Mouse (Mus musculus) CH12.LX (cell line): Measurements from ENCODE around the gene Tvp23b. TPM values are rescaled to one million over a fixed set of nuclear protein-coding genes. Genes with fewer than 3 reads are reported as not detected.

Experiments
- DNase-seq: peaks from one replicate; pipeline ENCODE4 v3.0.0-alpha.2; 2013; ENCODE audit errors: extremely low read depth
- H3K27ac ChIP-seq: 2 replicates; pipeline ENCODE4 v1.5.1; 2012; ENCODE audit warnings: low read depth, mild to moderate bottlenecking, control low read depth, moderate library complexity; ENCODE audit not compliant: insufficient read depth
- H3K27me3 ChIP-seq: replicated peaks from 2 replicates; pipeline ENCODE3; 2012; ENCODE audit warnings: inconsistent platforms
- H3K36me3 ChIP-seq, 2 experiments: replicated peaks in 1 of 2; 2 replicates each; pipeline versions ENCODE3 to v1.6.1; 2012; ENCODE audit warnings: inconsistent platforms in 1 of 2, low read length in 1 of 2, mild to moderate bottlenecking in 1 of 2, mixed read lengths in 1 of 2, moderate library complexity in 1 of 2; ENCODE audit not compliant: control insufficient read depth in 1 of 2, insufficient read depth in 1 of 2
- H3K4me1 ChIP-seq, 2 experiments: 2 replicates each; pipeline ENCODE4 v1.6.1; 2012; ENCODE audit warnings: inconsistent platforms in 1 of 2, moderate library complexity in 1 of 2; ENCODE audit not compliant: insufficient read depth in 2 of 2, control insufficient read depth in 1 of 2
- H3K4me2 ChIP-seq: 2 replicates; pipeline ENCODE4 v1.6.1; 2012; ENCODE audit warnings: low read depth, mild to moderate bottlenecking, control low read depth; ENCODE audit not compliant: poor library complexity, insufficient read depth, severe bottlenecking
- H3K4me3 ChIP-seq, 3 experiments: fragments of 150-350 bp in 1 of 3; sonication (generic) in 1 of 3; replicated peaks in 1 of 3; 2 replicates each; pipeline versions ENCODE3 to v1.5.1; 2011 to 2012; ENCODE audit warnings: low read depth in 2 of 3, low read length in 2 of 3, mild to moderate bottlenecking in 2 of 3, moderate library complexity in 2 of 3, control low read depth in 1 of 3, improper control_type of control experiment in 1 of 3, inconsistent platforms in 1 of 3, mixed read lengths in 1 of 3; ENCODE audit not compliant: poor library complexity in 1 of 3
- H3K79me2 ChIP-seq: replicated peaks from 2 replicates; pipeline ENCODE4 v1.6.1; 2012; ENCODE audit warnings: mild to moderate bottlenecking, moderate library complexity; ENCODE audit not compliant: control insufficient read depth, poor library complexity, insufficient read depth, severe bottlenecking; ENCODE audit errors: extremely low read depth
- H3K9ac ChIP-seq: 2 replicates; pipeline ENCODE4 v1.6.1; 2012; ENCODE audit warnings: low read depth, mild to moderate bottlenecking, control low read depth, moderate library complexity; ENCODE audit not compliant: insufficient read depth
- H3K9me3 ChIP-seq: replicated peaks from 2 replicates; pipeline ENCODE3; 2012; ENCODE audit warnings: low read length, inconsistent platforms, mixed read lengths
- BHLHE40 ChIP-seq: IDR thresholded peaks from 2 replicates; pipeline ENCODE4 v1.6.1; 2011; ENCODE audit warnings: mild to moderate bottlenecking, low read depth, low read length, improper control_type of control experiment
- CHD1 ChIP-seq: IDR thresholded peaks from 2 replicates; pipeline ENCODE4 v1.6.1; 2012; ENCODE audit warnings: low read depth, low read length, improper control_type of control experiment, inconsistent platforms
- CTCF ChIP-seq, 2 experiments: IDR thresholded peaks in 1 of 2; conservative IDR thresholded peaks in 1 of 2; 2 replicates each; pipeline ENCODE4 v1.5.1; 2011 to 2012; ENCODE audit warnings: low read depth in 2 of 2, low read length in 2 of 2, improper control_type of control experiment in 1 of 2, inconsistent platforms in 1 of 2, mild to moderate bottlenecking in 1 of 2, moderate library complexity in 1 of 2
- E2F4 ChIP-seq: IDR thresholded peaks from 2 replicates; pipeline ENCODE4 v1.6.1; 2011; ENCODE audit warnings: low read depth, low read length, improper control_type of control experiment; ENCODE audit not compliant: insufficient replicate concordance
- ELF1 ChIP-seq: IDR thresholded peaks from 2 replicates; pipeline ENCODE4 v1.6.1; 2014; ENCODE audit warnings: low read depth, mild to moderate bottlenecking, inconsistent platforms, low read length, improper control_type of control experiment
- EP300 ChIP-seq: IDR thresholded peaks from 2 replicates; pipeline ENCODE4 v1.6.1; 2011; ENCODE audit warnings: low read length, improper control_type of control experiment
- ETS1 ChIP-seq: conservative IDR thresholded peaks from 2 replicates; pipeline ENCODE4 v1.6.1; 2012; ENCODE audit warnings: low read depth, mild to moderate bottlenecking, inconsistent platforms, low read length, improper control_type of control experiment, moderate library complexity
- GABPA ChIP-seq: IDR thresholded peaks from 2 replicates; pipeline ENCODE4 v1.6.1; 2012; ENCODE audit warnings: low read depth, low read length, improper control_type of control experiment, inconsistent platforms; ENCODE audit not compliant: insufficient replicate concordance
- JUN ChIP-seq: IDR thresholded peaks from 2 replicates; pipeline ENCODE4 v1.6.1; 2011; ENCODE audit warnings: low read depth, mild to moderate bottlenecking, low read length, improper control_type of control experiment, moderate library complexity; ENCODE audit not compliant: insufficient read depth
- KAT2A ChIP-seq: IDR thresholded peaks from 2 replicates; pipeline ENCODE4 v1.6.1; 2012; ENCODE audit warnings: low read length, improper control_type of control experiment, inconsistent platforms; ENCODE audit not compliant: insufficient replicate concordance
- MAFK ChIP-seq: IDR thresholded peaks from 2 replicates; pipeline ENCODE4 v1.6.1; 2011; ENCODE audit warnings: low read length, improper control_type of control experiment; ENCODE audit not compliant: insufficient replicate concordance
- MAX ChIP-seq: IDR thresholded peaks from 2 replicates; pipeline ENCODE4 v1.6.1; 2011; ENCODE audit warnings: low read length, improper control_type of control experiment
- MEF2A ChIP-seq: IDR thresholded peaks from 2 replicates; pipeline ENCODE4 v1.6.1; 2014; ENCODE audit warnings: low read depth, mild to moderate bottlenecking, inconsistent platforms, low read length, improper control_type of control experiment, borderline replicate concordance
- MXI1 ChIP-seq: IDR thresholded peaks from 2 replicates; pipeline ENCODE4 v1.6.1; 2011; ENCODE audit warnings: mild to moderate bottlenecking, low read depth, low read length, improper control_type of control experiment
- MYC ChIP-seq: IDR thresholded peaks from 2 replicates; pipeline ENCODE4 v1.6.1; 2011; ENCODE audit warnings: low read depth, mild to moderate bottlenecking, improper control_type of control experiment, low read length
- POLR2AphosphoS2 ChIP-seq: IDR thresholded peaks from 2 replicates; pipeline ENCODE4 v1.6.1; 2011; ENCODE audit warnings: low read depth, low read length, improper control_type of control experiment
- RAD21 ChIP-seq: IDR thresholded peaks from 2 replicates; pipeline ENCODE4 v1.6.1; 2011; ENCODE audit warnings: low read depth, mild to moderate bottlenecking, low read length, improper control_type of control experiment, moderate library complexity
- RCOR1 ChIP-seq: conservative IDR thresholded peaks from 2 replicates; pipeline ENCODE4 v1.6.1; 2012; ENCODE audit warnings: low read depth, mild to moderate bottlenecking, inconsistent platforms, low read length, improper control_type of control experiment
- SMC3 ChIP-seq: IDR thresholded peaks from 2 replicates; pipeline ENCODE4 v1.6.1; 2011; ENCODE audit warnings: low read depth, low read length, improper control_type of control experiment
- TBP ChIP-seq: conservative IDR thresholded peaks from 2 replicates; pipeline ENCODE4 v1.6.1; 2011; ENCODE audit warnings: low read depth, low read length, improper control_type of control experiment
- TCF12 ChIP-seq: IDR thresholded peaks from 2 replicates; pipeline ENCODE4 v1.6.1; 2014; ENCODE audit warnings: low read depth, mild to moderate bottlenecking, inconsistent platforms, low read length, improper control_type of control experiment
- ZC3H11A ChIP-seq: IDR thresholded peaks from 2 replicates; pipeline ENCODE4 v1.6.1; 2012; ENCODE audit warnings: low read depth, mild to moderate bottlenecking, inconsistent platforms, low read length, improper control_type of control experiment
- ZKSCAN1 ChIP-seq: IDR thresholded peaks from 2 replicates; pipeline ENCODE4 v1.6.1; 2012; ENCODE audit warnings: low read depth, inconsistent platforms, low read length, improper control_type of control experiment, borderline replicate concordance
- ZMIZ1 ChIP-seq: IDR thresholded peaks from 2 replicates; pipeline ENCODE4 v1.6.1; 2012; ENCODE audit warnings: low read depth, mild to moderate bottlenecking, inconsistent platforms, low read length, improper control_type of control experiment
- ZNF384 ChIP-seq: IDR thresholded peaks from 2 replicates; pipeline ENCODE4 v1.6.1; 2012; ENCODE audit warnings: low read depth, low read length, improper control_type of control experiment, inconsistent platforms
- dilution Hi-C: fragments of 300-500 bp; cut with MboI; formaldehyde crosslinking; loops from 2 replicates; pipeline ENCODE4 v1.14.3; 2020; ENCODE audit warnings: low sequenced_read_pairs; ENCODE audit not compliant: extremely low pct_unique_long_range_greater_than_20kb, extremely low pct_ligation_motif_present
- in situ Hi-C: fragments of 300-500 bp; cut with MboI; formaldehyde crosslinking; loops from 3 replicates; pipeline ENCODE4 v1.14.3; 2019; ENCODE audit warnings: low sequenced_read_pairs, low pct_ligation_motif_present, low pct_unique_long_range_greater_than_20kb, mixed read lengths
- polyA plus RNA-seq: library from polyadenylated mRNA; unstranded; fragments of >175 nt; gene quantifications from 2 replicates; pipeline ENCODE4 v1.2.1, GENCODE M21; 2012; ENCODE audit warnings: low read depth; ENCODE audit not compliant: insufficient read length
- total RNA-seq, 2 experiments: library from RNA; depleted of rRNA; stranded (reverse); fragments of 300-350 nt in 1 of 2; fragments of >200 nt in 1 of 2; gene quantifications; 2 replicates each; pipeline ENCODE4 v1.2.3; 2012 to 2014

The Tvp23b gene
- total and polyA plus RNA-seq, 3 experiments: 40.9 to 68.7 (median 62.2) TPM

DNA sequence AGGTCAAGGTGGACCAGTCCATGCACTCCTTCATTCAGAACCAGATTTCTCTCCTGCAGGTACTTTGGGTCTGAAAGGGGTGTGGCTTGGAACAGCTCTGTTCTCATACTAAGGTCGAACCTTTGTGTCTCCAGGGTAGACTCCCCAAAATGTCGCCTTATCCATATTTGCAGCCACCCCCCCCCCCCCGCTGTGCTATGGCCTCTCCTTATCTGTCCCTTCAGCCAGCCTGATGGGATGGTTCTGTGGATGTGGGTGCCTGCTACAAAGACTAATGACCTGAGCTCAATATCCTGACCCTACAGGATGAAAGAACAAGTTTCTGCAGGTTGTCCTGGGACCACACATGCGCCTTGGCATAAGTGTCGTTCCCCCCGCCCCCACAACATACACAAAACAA lies 25.9 kb upstream of the Tvp23b start:
- no peak overlapping the region for H3K27ac ChIP-seq
- DNase-seq: no peak
- H3K4me1 ChIP-seq: peaks cover 0 to 4% of the 10 kb centered on the region in 2 experiments; a peak in 1 of 4 replicates
- no peak overlapping the region for H3K4me3 ChIP-seq
- no peak for TF ChIP-seq E2F4
- TF ChIP-seq ELF1: no peak
- no peak for TF ChIP-seq JUN
- no peak for TF ChIP-seq ZKSCAN1
- TF ChIP-seq CTCF (conservative IDR thresholded peaks at IDR 0.05 in 1 of 2, IDR thresholded peaks at IDR 0.05 in 1 of 2; ENCODE audit: low read depth in 2 of 2, low read length in 2 of 2): no peak
- no peak for TF ChIP-seq ZC3H11A
- no peak for TF ChIP-seq TBP
- TF ChIP-seq SMC3: no peak
- no peak for TF ChIP-seq RAD21
- TF ChIP-seq GABPA: no peak
- no peak for TF ChIP-seq CHD1
- TF ChIP-seq ZMIZ1: no peak
- in situ Hi-C loops: no loop called here
- H3K9ac ChIP-seq: no peak overlapping the region
- no peaks in the 10 kb centered on the region for H3K9me3 ChIP-seq
- H3K79me2 ChIP-seq: no peaks in the 10 kb centered on the region
- dilution Hi-C loops: no loop called here
- H3K4me2 ChIP-seq: no peak overlapping the region
- no peaks in the 10 kb centered on the region for H3K27me3 ChIP-seq
- H3K36me3 ChIP-seq: no peaks in the 10 kb centered on the region

DNA sequence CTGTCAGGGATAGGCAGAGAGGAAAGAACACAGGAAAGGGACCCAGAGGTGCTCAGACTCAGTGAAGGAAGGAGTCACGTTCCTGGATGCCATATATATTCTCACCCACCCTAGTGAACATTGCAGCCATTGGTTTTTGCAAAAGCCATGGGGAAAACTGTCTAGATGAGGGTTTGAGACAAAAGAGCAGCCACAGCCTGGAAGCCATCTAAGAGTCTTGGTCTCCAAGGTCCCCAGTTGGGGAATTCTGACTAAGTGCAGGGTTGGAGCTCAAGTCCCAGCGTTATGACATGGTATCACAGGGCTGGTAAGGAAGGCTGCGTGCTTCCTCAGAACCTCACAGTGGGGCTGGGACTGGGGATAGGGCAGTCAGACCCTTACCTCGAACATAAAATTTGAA lies 13.7 kb upstream of the Tvp23b start:
- Histone ChIP-seq H3K79me2 (no peaks in the 10 kb centered on the region), H3K4me2 (no peak overlapping the region), H3K27ac (no peak overlapping the region), H3K27me3 (no peaks in the 10 kb centered on the region), H3K9me3 (no peaks in the 10 kb centered on the region), H3K9ac (no peak overlapping the region), H3K36me3 (no peaks in the 10 kb centered on the region), H3K4me3 (no peak overlapping the region), H3K4me1 (0 out of 4 replicates have a peak, but pooled peaks cover 0 to 6% of the 10 kb centered on the region in 2 experiments)
- TF ChIP-seq EP300: no peak
- no peak for TF ChIP-seq KAT2A
- no peak for TF ChIP-seq MAFK
- no peak for TF ChIP-seq POLR2AphosphoS2
- TF ChIP-seq MEF2A: no peak
- no peak for TF ChIP-seq RCOR1
- TF ChIP-seq MAX: no peak
- TF ChIP-seq ETS1: no peak
- TF ChIP-seq BHLHE40: no peak
- TF ChIP-seq ZNF384: no peak
- no peak for TF ChIP-seq TCF12
- TF ChIP-seq MYC: no peak
- TF ChIP-seq MXI1: no peak
- in situ Hi-C loops (no loop called here), dilution Hi-C loops (no loop called here)
- DNase-seq: no peak
